Mouse (Mus musculus) cerebellum, adult 18-20 months (tissue): ENCODE measurements around the gene Zfp871.

Experiments used
- DNase-seq, 2 experiments: peaks; one replicate each; pipeline ENCODE4 v3.0.0; 2021

Zfp871 gene

GRCm38 (mm10) chr17:32788094-32788559, at the start of gene Zfp871:
Zfp871 (minus strand) TSS chr17:32788287.
- DNase-seq: peak; percentile 85 to 94

DNA sequence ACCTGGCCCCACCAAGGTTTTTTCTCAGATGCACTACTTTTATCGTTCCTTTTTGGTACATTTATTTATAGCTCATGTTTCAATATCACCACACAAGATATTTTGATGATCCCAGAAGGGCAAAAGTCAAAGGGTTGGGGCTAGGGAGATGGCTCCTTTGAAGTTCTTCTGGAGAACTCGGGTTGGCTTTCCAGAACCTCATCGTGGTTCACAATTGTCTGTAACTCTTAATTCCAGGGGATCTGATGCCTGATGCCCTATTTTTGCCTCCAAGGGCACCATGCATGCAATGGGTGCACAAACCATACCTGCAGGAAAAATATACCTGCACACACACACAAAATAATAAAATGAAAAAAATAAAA, 42.3 kb upstream of the Zfp871 start:
- DNase-seq: no peak

GRCm38 (mm10) chr17:32829540-32830417, 41.7 kb upstream of the Zfp871 start, which contains the start of gene Zfp799:
Zfp799 (minus strand) TSS chr17:32830261.
- DNase-seq: peak; percentile 77 to 89

DNA sequence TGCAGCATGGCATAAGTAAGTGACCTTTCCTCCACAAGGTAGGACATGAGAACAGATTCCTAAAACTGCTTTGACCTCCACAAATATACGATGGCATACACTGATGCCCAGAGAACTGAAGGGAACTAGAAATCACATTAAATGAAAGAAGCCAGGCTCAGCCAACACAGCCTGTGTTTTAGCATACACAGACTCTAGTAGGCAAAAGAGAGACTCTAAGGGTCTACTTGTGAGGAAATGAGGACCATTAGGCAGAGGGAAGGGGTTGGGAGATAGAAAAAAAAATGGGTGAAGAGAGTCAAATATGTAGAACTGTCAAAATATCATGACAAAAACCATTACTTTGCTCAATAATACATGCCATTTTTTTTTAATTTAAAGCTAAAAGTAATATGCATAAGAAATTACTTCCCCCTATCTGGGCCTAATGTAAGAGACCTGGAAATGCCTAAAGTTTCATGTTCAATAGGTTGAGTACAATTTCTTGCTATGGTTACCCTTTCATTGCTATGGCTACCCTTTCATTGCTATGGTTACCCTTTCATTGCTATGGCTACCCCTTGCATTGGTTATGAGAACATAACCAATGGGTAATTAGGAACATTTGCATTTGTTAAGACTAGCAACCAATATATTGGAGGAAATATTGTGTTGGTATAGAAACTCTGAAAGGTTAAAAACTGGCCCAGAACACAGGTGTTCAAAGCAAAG, 28.1 kb upstream of the Zfp871 start:
- no peak for DNase-seq

DNA sequence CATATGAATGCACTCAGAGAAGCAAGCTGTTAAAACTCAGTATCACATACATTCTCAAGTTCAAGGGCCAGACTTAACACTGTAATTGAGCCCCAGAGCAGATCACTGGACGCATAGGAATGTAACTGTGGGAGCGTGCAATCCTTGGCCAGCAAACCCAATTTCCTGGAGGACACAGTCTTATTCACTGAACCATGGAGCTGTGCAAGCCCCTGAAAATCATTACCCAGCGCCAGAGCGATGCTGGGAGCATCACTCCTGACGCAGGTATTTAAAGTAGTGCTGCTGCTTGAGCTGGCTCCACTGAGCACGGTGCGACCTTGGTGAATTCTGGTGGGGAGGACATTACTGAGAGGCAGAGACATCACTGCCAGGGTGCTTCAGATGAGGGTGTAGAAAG, 26.0 kb upstream of the Zfp871 start:
- DNase-seq: no peak

DNA sequence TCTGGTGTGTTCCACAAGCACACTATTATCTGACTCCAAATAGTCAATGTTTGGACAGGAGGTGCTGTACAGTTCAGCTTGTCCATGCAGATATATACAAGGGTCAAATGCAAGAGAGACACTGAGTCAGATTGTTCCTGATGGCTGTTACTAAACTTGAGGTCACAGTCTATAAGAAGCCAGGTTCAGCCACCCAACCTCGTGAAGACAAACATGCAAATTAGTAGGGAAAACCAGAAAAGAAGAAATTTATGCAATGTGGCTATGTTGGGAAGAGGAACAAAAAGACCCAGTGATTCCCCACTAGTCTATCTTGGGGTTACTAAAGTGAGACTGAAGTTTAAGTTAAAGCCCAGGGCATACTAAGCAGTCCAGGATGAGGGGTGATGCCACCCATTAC, 22.6 kb upstream of the Zfp871 start:
- DNase-seq: no peak

- DNase-seq: peak; percentile 57 to 69
Observed at GRCm38 (mm10) chr17:32809544-32810374, 21.7 kb upstream of the Zfp871 start, which contains the start of gene Zfp811. Zfp811 (minus strand) TSS chr17:32809931.

DNA sequence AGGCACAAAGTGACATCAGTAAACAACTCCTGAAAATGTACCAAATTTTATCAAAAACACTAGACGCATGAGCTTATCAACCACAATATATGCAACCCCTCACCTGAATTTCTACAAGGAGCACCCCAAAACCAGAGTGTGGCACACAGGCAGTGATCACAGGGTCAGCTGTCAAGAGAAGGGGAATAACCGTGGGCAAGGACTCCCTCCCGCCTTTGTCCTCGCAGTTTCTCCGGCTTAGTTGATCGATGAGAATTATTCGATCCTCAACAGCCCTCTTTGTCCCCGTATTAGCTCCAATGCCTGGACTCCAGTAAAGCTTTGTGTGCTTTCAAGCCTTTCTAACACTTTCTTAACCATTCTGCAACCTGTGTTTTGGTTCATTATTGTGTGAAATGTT, 20.8 kb upstream of the Zfp871 start:
- DNase-seq: peak in 1 of 2 experiments; percentile 25

DNA sequence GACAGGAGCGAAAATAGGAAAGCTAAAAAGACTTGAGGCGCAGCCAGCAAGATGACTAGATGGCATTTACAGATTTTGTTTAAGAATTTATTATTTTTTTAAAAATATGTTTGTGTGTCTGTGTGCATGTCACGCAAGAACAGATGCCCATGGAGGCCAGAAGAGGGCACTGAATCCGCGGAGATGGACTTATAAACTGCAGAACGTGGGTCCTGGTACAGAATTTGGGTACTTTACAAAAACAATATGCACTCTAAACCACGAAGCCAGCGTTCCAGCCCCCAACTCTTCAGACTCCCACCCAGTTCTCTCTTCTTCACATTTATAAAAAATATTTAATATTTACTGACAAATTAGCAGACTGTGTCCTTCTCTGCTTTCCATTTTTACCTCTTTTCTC, 1.2 kb upstream of the Zfp871 start:
- DNase-seq: no peak

DNA sequence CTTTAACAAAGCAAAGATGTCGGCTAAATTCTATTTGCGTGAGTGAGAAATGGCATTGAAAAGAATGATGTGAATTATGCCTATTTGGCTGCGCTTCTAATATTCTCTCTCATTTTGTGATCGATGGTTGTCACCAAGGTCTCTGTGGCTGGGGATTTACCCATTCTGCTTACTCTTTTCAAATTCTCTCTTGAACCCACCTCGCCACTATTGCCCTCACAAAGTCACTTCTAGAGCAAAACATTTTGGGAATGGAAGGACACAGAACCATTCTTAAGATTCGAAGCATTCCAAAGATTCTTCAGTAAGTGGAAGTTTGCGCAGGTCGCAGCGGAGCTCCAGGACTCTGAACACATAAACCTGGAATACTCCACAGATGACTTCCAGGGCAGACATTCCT, 489 bp upstream of the Zfp871 start:
- no peak for DNase-seq

GRCm38 (mm10) chr17:32787436-32788093, 522 bp downstream of the Zfp871 start:
- no peak for DNase-seq

- no peak for DNase-seq
Observed at GRCm38 (mm10) chr17:32786944-32787343, 1.1 kb downstream of the Zfp871 start.

DNA sequence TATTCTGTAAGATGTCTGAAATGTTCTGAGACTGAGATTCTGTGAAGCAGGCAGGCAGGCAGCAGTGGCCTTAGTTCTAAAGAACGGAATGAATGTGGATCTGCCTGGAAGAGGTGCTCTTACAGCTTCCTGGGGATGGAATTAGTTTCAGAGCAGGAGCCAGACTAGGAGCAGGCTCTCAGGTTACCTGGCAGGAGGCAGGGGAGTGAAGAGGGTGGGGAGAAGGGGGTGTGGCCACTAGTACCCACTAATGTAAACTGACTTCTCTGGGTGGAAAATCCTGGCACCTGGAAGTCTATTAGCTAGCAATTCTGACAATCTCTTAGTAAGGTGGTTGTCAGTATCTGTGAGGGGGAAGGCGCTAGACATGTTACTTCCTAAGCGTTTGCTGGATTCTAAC, 2.4 kb downstream of the Zfp871 start:
- DNase-seq: no peak

GRCm38 (mm10) chr17:32777564-32777963, 10.5 kb downstream of the Zfp871 start:
- DNase-seq: no peak

- peak; percentile 13 to 15 for DNase-seq
Observed at GRCm38 (mm10) chr17:32771213-32771612, 16.9 kb downstream of the Zfp871 start.

- no peak for DNase-seq
Observed at GRCm38 (mm10) chr17:32766422-32766821, 21.7 kb downstream of the Zfp871 start.

GRCm38 (mm10) chr17:32757331-32757730, 30.8 kb downstream of the Zfp871 start:
- DNase-seq: no peak

- DNase-seq: peak; percentile 8 to 15
Observed at GRCm38 (mm10) chr17:32753634-32754033, 34.5 kb downstream of the Zfp871 start.

- no peak for DNase-seq
Observed at GRCm38 (mm10) chr17:32752813-32753360, 35.2 kb downstream of the Zfp871 start.

DNA sequence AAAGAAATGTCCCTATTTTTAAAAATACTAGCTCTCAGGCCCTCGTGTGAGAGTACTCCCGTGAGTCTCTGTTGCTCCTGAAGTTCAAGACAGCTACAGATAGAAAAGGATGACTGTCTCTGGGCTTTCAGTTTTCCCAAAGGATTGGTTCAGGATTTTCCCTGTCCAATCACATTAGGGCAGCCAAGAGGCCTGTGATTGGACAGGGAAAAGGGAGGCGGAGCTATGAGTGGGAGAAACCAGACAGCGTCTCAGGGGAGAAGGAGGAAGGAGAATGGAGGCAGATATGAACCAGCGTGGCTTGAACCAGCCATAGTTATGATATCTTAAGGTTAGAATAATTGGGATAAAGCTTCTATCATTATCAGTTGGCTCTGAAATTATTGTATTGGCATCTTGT, 37.5 kb downstream of the Zfp871 start:
- no peak for DNase-seq

DNA sequence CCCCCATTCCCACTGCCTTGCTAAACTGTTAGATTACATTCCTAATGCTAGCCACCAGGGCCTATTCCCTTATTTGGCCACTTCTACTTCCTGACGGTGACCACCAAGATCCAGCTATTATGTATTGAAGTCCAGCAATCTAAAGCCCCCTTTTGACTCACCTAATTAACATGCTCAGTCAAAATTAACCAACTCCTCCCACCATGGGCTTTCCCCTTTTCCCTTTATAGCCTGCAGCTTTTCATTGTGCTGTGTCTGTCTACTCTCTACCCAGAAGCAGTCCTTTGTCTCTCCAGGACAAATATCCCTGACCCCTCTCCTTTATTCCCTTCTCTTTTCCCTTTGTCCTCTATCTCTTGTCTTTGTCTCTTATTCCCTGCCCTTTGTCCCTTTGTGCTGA, 47.0 kb downstream of the Zfp871 start:
- DNase-seq: no peak

- DNase-seq: no peak
Observed at GRCm38 (mm10) chr17:32738406-32738805, 49.7 kb downstream of the Zfp871 start.
